Mouse (Mus musculus): ENCODE measurements around the gene Pdhx.

DNA sequence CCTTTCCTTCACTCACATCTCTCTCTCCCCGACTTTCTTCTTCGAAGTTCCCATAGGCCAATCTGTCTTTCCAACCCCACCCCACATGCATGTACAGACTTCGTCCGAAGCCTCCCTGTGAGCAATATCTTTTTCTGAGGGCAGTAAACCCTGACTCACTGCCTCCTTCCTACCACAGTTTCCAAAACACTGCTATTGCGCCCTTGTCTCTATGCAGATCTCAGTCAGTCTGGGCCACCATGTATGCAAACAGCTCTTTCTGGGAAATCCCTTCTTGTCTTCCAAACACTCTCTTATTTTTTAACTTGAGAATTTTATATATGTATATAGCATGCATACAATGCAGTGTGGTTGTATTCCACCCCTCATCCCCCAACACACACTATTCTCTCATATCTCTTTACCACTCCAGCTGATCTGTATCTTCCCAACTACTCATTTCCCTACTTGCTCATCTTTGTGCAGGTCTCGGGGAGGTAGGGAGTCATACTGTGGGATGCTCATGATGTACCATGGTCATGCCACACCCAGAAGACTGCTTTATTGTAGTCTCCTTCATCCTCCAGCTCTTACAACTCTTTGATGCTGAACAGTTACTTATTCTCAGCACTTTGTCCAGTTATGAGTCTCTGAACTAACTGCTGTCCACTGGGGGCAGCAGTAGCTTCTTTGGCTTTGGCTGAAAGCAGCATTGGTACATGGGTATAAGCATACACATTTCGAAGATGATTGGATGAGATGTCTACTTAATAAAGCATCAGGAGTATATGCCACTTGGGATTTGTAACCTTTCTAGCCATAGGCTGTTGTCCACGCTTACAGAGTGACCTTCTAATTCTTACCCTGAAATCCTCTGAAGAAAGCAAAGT lies 91.6 kb downstream of the Pdhx start:
- TF ChIP-seq HCFC1 (IDR thresholded peaks at IDR 0.05; ENCODE audit: borderline replicate concordance, insufficient read depth, low read length) (no peak), ZNF384 (IDR thresholded peaks at IDR 0.05; ENCODE audit: low read depth, low read length) (no peak), ZC3H11A (IDR thresholded peaks at IDR 0.05; ENCODE audit: borderline replicate concordance, low read depth, low read length) (no peak), MAFK (IDR thresholded peaks at IDR 0.05; ENCODE audit: insufficient read depth, low read depth, low read length) (no peak), CHD2 (IDR thresholded peaks at IDR 0.05; ENCODE audit: low read depth, low read length) (no peak)

All from ES-E14 (cell line).